Mouse (Mus musculus) forebrain, embryonic 11.5 days (tissue): Measurements from ENCODE around the gene Tedc1. TPM values are rescaled to one million over a fixed set of nuclear protein-coding genes. Genes with fewer than 3 reads are reported as not detected.

ENCODE experiments used
- ATAC-seq: fragments of 200-750 bp; cut with Nextera tagmentation; replicated peaks from 2 replicates; pipeline ENCODE4 v1.8.0; 2017; ENCODE audit warnings: moderate TSS enrichment; ENCODE audit not compliant: low FRiP score
- DNase-seq: peaks from one replicate; pipeline ENCODE4 v3.0.0-alpha.2; 2017; ENCODE audit warnings: low spot score
- H3K27ac ChIP-seq: fragments of 300-500 bp; sonication (generic); 2 replicates; pipeline ENCODE4 v1.5.1; 2014; ENCODE audit warnings: low read depth, low read length
- H3K27me3 ChIP-seq: fragments of 300-500 bp; sonication (generic); 2 replicates; pipeline ENCODE4 v1.6.1; 2014; ENCODE audit warnings: mild to moderate bottlenecking, low read length, mixed read lengths; ENCODE audit not compliant: control insufficient read depth, insufficient read depth
- H3K36me3 ChIP-seq: fragments of 300-500 bp; sonication (generic); 2 replicates; pipeline ENCODE4 v1.6.1; 2014; ENCODE audit warnings: mild to moderate bottlenecking, low read length, moderate library complexity, mixed read lengths; ENCODE audit not compliant: control insufficient read depth, insufficient read depth
- H3K4me1 ChIP-seq: fragments of 300-500 bp; sonication (generic); replicated peaks from 2 replicates; pipeline ENCODE4 v1.6.1; 2014; ENCODE audit warnings: low read length, mixed read lengths; ENCODE audit not compliant: control insufficient read depth, insufficient read depth
- H3K4me2 ChIP-seq: fragments of 300-500 bp; sonication (generic); 2 replicates; pipeline ENCODE4 v1.6.1; 2014; ENCODE audit warnings: low read depth, mild to moderate bottlenecking, low read length, moderate library complexity, mixed read lengths; ENCODE audit not compliant: severe bottlenecking
- H3K4me3 ChIP-seq: fragments of 300-500 bp; sonication (generic); 2 replicates; pipeline ENCODE4 v1.5.1; 2014; ENCODE audit warnings: low read depth, low read length
- H3K9ac ChIP-seq: fragments of 300-500 bp; sonication (generic); 2 replicates; pipeline ENCODE4 v1.6.1; 2014; ENCODE audit warnings: low read length
- H3K9me3 ChIP-seq: fragments of 300-500 bp; sonication (generic); 2 replicates; pipeline ENCODE4 v1.6.1; 2016; ENCODE audit warnings: low read length, mixed read lengths; ENCODE audit not compliant: control insufficient read depth
- WGBS: fragments of 180-500 bp; shearing (Covaris S2); extraction: QIAGEN DNeasy Blood & Tissue Kit; methylation state at CpG from one replicate; pipeline ENCODE4 v1.1.7; 2014; 5-methylcytosine and 5-hydroxymethylcytosine counted together
- polyA plus RNA-seq: library from polyadenylated mRNA; unstranded; fragments of >200 nt; fragmentation: Nextera tagmentation; extraction: Ambion mirVana; gene quantifications from 2 replicates; pipeline ENCODE4 v1.2.1, GENCODE M21; 2014

The Tedc1 gene
- polyA plus RNA-seq, 1 experiment from 2014 or later: 57.2 TPM

GRCm38 (mm10) chr12:113137260-113138213, 18.7 kb upstream of the Tedc1 start:
- ATAC-seq: no peak
- peaks cover 30% of the 10 kb centered on the region for H3K4me1 ChIP-seq
- no peaks in the 10 kb centered on the region for H3K9me3 ChIP-seq
- H3K27ac ChIP-seq: no peak overlapping the region
- no peak for DNase-seq
- H3K36me3 ChIP-seq: peaks cover 24% of the 10 kb centered on the region
- H3K9ac ChIP-seq: no peak overlapping the region
- WGBS: 89% methylated on average over 18 of the region's 18 CpGs
- no peak overlapping the region for H3K4me2 ChIP-seq
- no peak overlapping the region for H3K4me3 ChIP-seq
- no peaks in the 10 kb centered on the region; the same call in none of the 2 replicates for H3K27me3 ChIP-seq

GRCm38 (mm10) chr12:113138291-113138690, 17.9 kb upstream of the Tedc1 start:
- H3K27ac ChIP-seq: no peak overlapping the region
- H3K4me3 ChIP-seq: no peak overlapping the region
- DNase-seq (no peak), ATAC-seq (no peak)
- H3K9ac ChIP-seq: no peak overlapping the region; the same call in 1 of the 2 replicates
- peaks cover 21% of the 10 kb centered on the region for H3K36me3 ChIP-seq
- 83% methylated on average over 6 of the region's 6 CpGs for WGBS
- no peak overlapping the region for H3K4me2 ChIP-seq
- H3K4me1 ChIP-seq: peaks cover 34% of the 10 kb centered on the region
- H3K9me3 ChIP-seq: no peaks in the 10 kb centered on the region
- H3K27me3 ChIP-seq: no peaks in the 10 kb centered on the region; the same call in none of the 2 replicates

- peaks cover 19% of the 10 kb centered on the region; the same call in 1 of the 2 replicates for H3K36me3 ChIP-seq
- 36% methylated on average over 11 of the region's 11 CpGs for whole genome bisulfite sequencing
- no peaks in the 10 kb centered on the region; the same call in none of the 2 replicates for H3K27me3 ChIP-seq
- peak overlapping the region; percentile 86 for H3K27ac ChIP-seq
- peak overlapping the region; percentile 66 for H3K9ac ChIP-seq
- H3K4me1 ChIP-seq: peaks cover 34% of the 10 kb centered on the region
- DNase-seq: peak; percentile 69
- H3K4me2 ChIP-seq: peak overlapping the region; percentile 72
- peak overlapping the region; percentile 58 for H3K4me3 ChIP-seq
- ATAC-seq: peak; percentile 1; the same call in 1 of the 2 replicates
- no peaks in the 10 kb centered on the region for H3K9me3 ChIP-seq
Observed at GRCm38 (mm10) chr12:113138901-113139864, 17.0 kb upstream of the Tedc1 start.

GRCm38 (mm10) chr12:113139908-113140615, 16.2 kb upstream of the Tedc1 start, which contains the start of gene Crip2:
TSS of gene Crip2 (plus strand) at chr12:113140236.
- peak within 1 kb of the TSS; percentile 58 for H3K4me3 ChIP-seq
- no peaks in the 10 kb centered on the region; the same call in none of the 2 replicates for H3K27me3 ChIP-seq
- peak; percentile 91 for ATAC-seq
- peak; percentile 97 for DNase-seq
- H3K36me3 ChIP-seq: peaks cover 12% of the 10 kb centered on the region; the same call in 1 of the 2 replicates
- WGBS: under 1% methylated on average over 68 of the region's 68 CpGs
- H3K9me3 ChIP-seq: no peaks in the 10 kb centered on the region
- H3K27ac ChIP-seq: peak within 1 kb of the TSS; percentile 86
- peaks cover 34% of the 10 kb centered on the region for H3K4me1 ChIP-seq
- peak within 1 kb of the TSS; percentile 70 for H3K9ac ChIP-seq
- peak within 1 kb of the TSS; percentile 72 for H3K4me2 ChIP-seq

GRCm38 (mm10) chr12:113140616-113141411, 15.4 kb upstream of the Tedc1 start:
- ATAC-seq (0 out of 2 replicates have a peak, but pooled peaks have one; percentile 1), DNase-seq (no peak)
- H3K4me1 ChIP-seq: peaks cover 34% of the 10 kb centered on the region
- H3K36me3 ChIP-seq: peaks cover 11% of the 10 kb centered on the region; the same call in 1 of the 2 replicates
- no peaks in the 10 kb centered on the region; the same call in none of the 2 replicates for H3K27me3 ChIP-seq
- WGBS: 3% methylated on average over 49 of the region's 49 CpGs
- no peaks in the 10 kb centered on the region for H3K9me3 ChIP-seq
- H3K9ac ChIP-seq: peak overlapping the region; percentile 70
- peak overlapping the region; percentile 58 for H3K4me3 ChIP-seq
- no peak overlapping the region for H3K27ac ChIP-seq
- peak overlapping the region; percentile 72 for H3K4me2 ChIP-seq

- H3K27me3 ChIP-seq: peaks cover 2% of the 10 kb centered on the region
- peaks cover 5% of the 10 kb centered on the region; the same call in 1 of the 2 replicates for H3K36me3 ChIP-seq
- peaks cover 36% of the 10 kb centered on the region for H3K4me1 ChIP-seq
- H3K4me3 ChIP-seq: peak overlapping the region; percentile 58
- DNase-seq (no peak), ATAC-seq (no peak)
- peak overlapping the region; percentile 72 for H3K4me2 ChIP-seq
- no peaks in the 10 kb centered on the region for H3K9me3 ChIP-seq
- H3K9ac ChIP-seq: peak overlapping the region; percentile 70
- 43% methylated on average over 8 of the region's 8 CpGs for WGBS
- H3K27ac ChIP-seq: no peak overlapping the region
Observed at GRCm38 (mm10) chr12:113141531-113141973, 14.7 kb upstream of the Tedc1 start.
